Mouse (Mus musculus) megakaryocyte, embryonic 14.5 days (primary cell): ENCODE results near the gene Tubd1. TPM values are rescaled to one million over a fixed set of nuclear protein-coding genes. Genes with fewer than 3 reads are reported as not detected.

Experiments used
- H3K27me3 ChIP-seq: replicated peaks from 2 replicates; pipeline ENCODE3; 2012; ENCODE audit warnings: inconsistent platforms
- H3K36me3 ChIP-seq: replicated peaks from 2 replicates; pipeline ENCODE3; 2012; ENCODE audit warnings: low read length, inconsistent platforms, mixed read lengths
- H3K4me1 ChIP-seq: 2 replicates; pipeline ENCODE4 v1.6.1; 2012; ENCODE audit warnings: inconsistent platforms
- H3K4me3 ChIP-seq: replicated peaks from 2 replicates; pipeline ENCODE3; 2012; ENCODE audit warnings: moderate library complexity, mild to moderate bottlenecking, inconsistent platforms
- H3K9me3 ChIP-seq: 2 replicates; pipeline ENCODE4 v1.6.1; 2012; ENCODE audit warnings: inconsistent platforms
- FLI1 ChIP-seq: IDR thresholded peaks from 2 replicates; pipeline ENCODE4 v1.6.1; 2012; ENCODE audit warnings: low read length, inconsistent platforms, mixed read lengths
- GATA1 ChIP-seq: IDR thresholded peaks from 3 replicates; pipeline ENCODE4 v1.6.1; 2012; ENCODE audit warnings: mixed read lengths, low read length, inconsistent platforms, borderline replicate concordance
- polyA plus RNA-seq: library from polyadenylated mRNA; stranded (reverse); fragments of >175 nt; gene quantifications from 2 replicates; pipeline ENCODE4 v1.2.3, GENCODE M21; 2012; ENCODE audit warnings: low replicate concordance; ENCODE audit not compliant: insufficient read depth

Tubd1 gene
- polyA plus RNA-seq, 1 experiment, result 0.32 TPM

GRCm38 (mm10) chr11:86606621-86607339 is 62.0 kb downstream of the Tubd1 start:
- TF ChIP-seq GATA1 (no peak), FLI1 (no peak)
- peaks cover 26% of the 10 kb centered on the region for H3K36me3 ChIP-seq
- H3K4me1 ChIP-seq, result peaks cover 39% of the 10 kb centered on the region
- no peak overlapping the region for H3K4me3 ChIP-seq
- no peaks in the 10 kb centered on the region for H3K27me3 ChIP-seq
- no peaks in the 10 kb centered on the region for H3K9me3 ChIP-seq

- Histone ChIP-seq H3K4me3 (no peak overlapping the region), H3K36me3 (peaks cover 26% of the 10 kb centered on the region), H3K9me3 (no peaks in the 10 kb centered on the region), H3K4me1 (peaks cover 49% of the 10 kb centered on the region), H3K27me3 (no peaks in the 10 kb centered on the region)
- TF ChIP-seq FLI1 (no peak), GATA1 (no peak)
Observed at GRCm38 (mm10) chr11:86607808-86608350, 63.1 kb downstream of the Tubd1 start.

- Histone ChIP-seq H3K4me3 (peak overlapping the region; percentile 51), H3K4me1 (peaks cover 66% of the 10 kb centered on the region), H3K9me3 (no peaks in the 10 kb centered on the region), H3K27me3 (no peaks in the 10 kb centered on the region), H3K36me3 (peaks cover 21% of the 10 kb centered on the region)
- no peak for TF ChIP-seq FLI1
- no peak; the same call in 2 of the 3 replicates for TF ChIP-seq GATA1
Observed at GRCm38 (mm10) chr11:86610239-86610638, 65.4 kb downstream of the Tubd1 start.

- Histone ChIP-seq H3K4me1 (peaks cover 71% of the 10 kb centered on the region), H3K27me3 (no peaks in the 10 kb centered on the region), H3K36me3 (peaks cover 20% of the 10 kb centered on the region), H3K9me3 (no peaks in the 10 kb centered on the region), H3K4me3 (no peak overlapping the region)
- TF ChIP-seq GATA1 (no peak), FLI1 (no peak)
Observed at GRCm38 (mm10) chr11:86611991-86612390, 67.2 kb downstream of the Tubd1 start.

- no peaks in the 10 kb centered on the region for H3K27me3 ChIP-seq
- H3K4me1 ChIP-seq, result peaks cover 73% of the 10 kb centered on the region
- H3K36me3 ChIP-seq, result peaks cover 11% of the 10 kb centered on the region
- peak overlapping the region; percentile 85 for H3K4me3 ChIP-seq
- H3K9me3 ChIP-seq, result no peaks in the 10 kb centered on the region
- no peak for TF ChIP-seq GATA1
- no peak for TF ChIP-seq FLI1
Observed at GRCm38 (mm10) chr11:86614056-86614530, 69.3 kb downstream of the Tubd1 start.

- no peaks in the 10 kb centered on the region for H3K27me3 ChIP-seq
- peaks cover 73% of the 10 kb centered on the region for H3K4me1 ChIP-seq
- TF ChIP-seq GATA1 (no peak), FLI1 (no peak)
- peak overlapping the region; percentile 42 for H3K4me3 ChIP-seq
- no peaks in the 10 kb centered on the region for H3K9me3 ChIP-seq
- peaks cover 11% of the 10 kb centered on the region for H3K36me3 ChIP-seq
Observed at GRCm38 (mm10) chr11:86614607-86615006, 69.8 kb downstream of the Tubd1 start.

Other genes starting within 250 kb of the Tubd1 start
- gene Med13, start 187.4 kb upstream of the Tubd1 start, polyA plus RNA-seq, result 0.15 and 0.46 TPM in 2 replicates
- 7.0 TPM in 1 of 2 replicates, not detected in the other for gene Rnft1, start 60.3 kb upstream of the Tubd1 start, polyA plus RNA-seq
- gene Rps6kb1, start 186 bp upstream of the Tubd1 start, polyA plus RNA-seq, result 5.3 TPM in 1 of 2 replicates, not detected in the other
- gene Vmp1, start 138.8 kb downstream of the Tubd1 start, polyA plus RNA-seq, result 3.5 and 25.4 TPM in 2 replicates
- gene Ptrh2, start 139.0 kb downstream of the Tubd1 start, polyA plus RNA-seq, result 0.45 TPM in 1 of 2 replicates, not detected in the other
- 8.7 and 11.1 TPM in 2 replicates for gene Cltc, start 212.6 kb downstream of the Tubd1 start, polyA plus RNA-seq